Mouse (Mus musculus): ENCODE measurements around the gene Pip5k1b.

Gene Pip5k1b

DNA sequence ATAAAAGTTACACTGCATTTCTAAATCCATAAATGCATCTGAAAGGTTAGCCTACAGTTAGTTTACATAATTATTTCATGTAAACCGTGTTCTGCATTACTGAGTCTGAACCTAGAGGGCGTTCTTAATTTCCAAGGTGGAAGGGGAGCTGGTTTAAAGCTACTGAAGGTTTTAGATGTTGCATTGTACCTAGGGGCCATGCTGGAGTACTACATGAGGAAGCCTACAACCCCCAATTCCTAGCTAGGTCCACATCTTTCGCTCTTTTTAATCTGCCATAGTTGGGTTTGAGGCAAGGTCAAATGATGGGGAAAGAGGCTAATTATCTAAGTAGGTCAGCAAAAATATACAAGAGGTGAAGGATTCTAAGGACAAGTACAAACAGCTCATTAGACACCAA is 104.0 kb downstream of the Pip5k1b start:
- in situ Hi-C loops (cut with MboI; ENCODE audit: low pct_unique_long_range_greater_than_20kb in 1 of 2, low sequenced_read_pairs in 2 of 2, unreplicated experiment in 1 of 2) = no loop called here

DNA sequence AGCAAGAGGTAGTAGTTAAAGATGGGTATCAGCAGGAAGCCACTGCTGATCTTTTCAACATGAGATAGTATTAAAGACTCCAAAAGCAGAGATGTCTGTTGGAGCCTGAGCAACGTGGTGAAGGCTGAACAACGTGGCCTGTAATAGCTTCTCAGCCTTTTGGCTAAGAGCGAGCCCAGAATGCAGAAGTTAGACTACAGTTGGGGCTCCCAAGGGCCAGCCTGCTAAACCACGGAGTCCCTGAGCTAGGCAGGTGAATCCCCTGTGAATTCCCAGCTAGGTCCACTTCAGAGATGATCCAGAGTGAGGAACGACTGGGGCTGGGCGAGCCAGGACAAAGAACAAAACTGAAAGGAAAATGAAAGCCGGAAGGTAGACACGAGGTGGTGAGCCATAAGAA is 104.9 kb downstream of the Pip5k1b start:
- in situ Hi-C loops (cut with MboI; ENCODE audit: low pct_unique_long_range_greater_than_20kb in 1 of 2, low sequenced_read_pairs in 2 of 2, unreplicated experiment in 1 of 2) = no loop called here

DNA sequence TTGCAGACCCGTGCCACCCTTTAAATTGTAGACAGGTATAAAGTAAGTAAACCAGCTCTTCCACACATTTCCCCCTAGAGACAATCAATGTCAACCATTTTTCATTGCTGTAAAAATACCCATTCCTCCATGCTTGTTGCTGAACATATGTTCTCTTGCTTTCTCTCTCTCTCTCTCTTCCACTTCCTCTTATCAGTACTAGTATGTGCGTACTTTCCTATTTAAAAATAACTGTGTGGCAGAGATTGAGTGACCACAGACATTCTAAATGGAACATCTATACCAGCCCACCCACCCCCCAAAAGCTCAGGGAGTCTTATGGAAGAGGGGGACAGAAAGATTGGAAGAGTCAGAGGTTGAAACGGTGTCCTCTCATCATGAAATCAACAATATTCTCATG is 111.3 kb downstream of the Pip5k1b start:
- in situ Hi-C loops (cut with MboI; ENCODE audit: low pct_unique_long_range_greater_than_20kb in 1 of 2, low sequenced_read_pairs in 2 of 2, unreplicated experiment in 1 of 2) = no loop called here

- in situ Hi-C loops (cut with MboI; ENCODE audit: low pct_unique_long_range_greater_than_20kb in 1 of 2, low sequenced_read_pairs in 2 of 2, unreplicated experiment in 1 of 2) = no loop called here
These were observed 116.0 kb downstream of the Pip5k1b start for GRCm38 (mm10) chr19:24439715-24440114.

- in situ Hi-C loops (cut with MboI; ENCODE audit: low pct_unique_long_range_greater_than_20kb in 1 of 2, low sequenced_read_pairs in 2 of 2, unreplicated experiment in 1 of 2) = no loop called here
These were observed 121.4 kb downstream of the Pip5k1b start for GRCm38 (mm10) chr19:24434291-24434690.

DNA sequence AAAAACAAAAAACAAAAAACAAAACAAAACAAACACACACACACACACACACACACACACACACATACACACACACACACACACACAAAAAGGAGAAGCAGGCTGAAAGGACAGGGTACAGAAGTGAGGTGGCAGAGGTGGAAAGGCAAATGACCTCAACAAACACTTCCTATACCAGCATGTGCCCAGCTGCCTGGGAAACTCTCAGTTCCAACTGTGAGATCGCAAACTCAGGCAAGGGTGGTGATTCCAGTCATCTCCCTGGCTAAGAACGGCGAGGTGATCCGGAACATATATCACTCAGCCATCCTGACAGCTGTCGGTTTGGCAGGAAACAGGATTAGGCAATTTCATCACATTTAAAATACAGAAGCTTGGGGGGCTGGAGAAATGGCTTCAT is 123.2 kb downstream of the Pip5k1b start:
- in situ Hi-C loops (cut with MboI; ENCODE audit: low pct_unique_long_range_greater_than_20kb in 1 of 2, low sequenced_read_pairs in 2 of 2, unreplicated experiment in 1 of 2) = no loop called here

GRCm38 (mm10) chr19:24431381-24431780 is 124.3 kb downstream of the Pip5k1b start:
- in situ Hi-C loops (cut with MboI; ENCODE audit: low pct_unique_long_range_greater_than_20kb in 1 of 2, low sequenced_read_pairs in 2 of 2, unreplicated experiment in 1 of 2) = no loop called here

GRCm38 (mm10) chr19:24428011-24428410 is 127.7 kb downstream of the Pip5k1b start:
- in situ Hi-C loops (cut with MboI; ENCODE audit: low pct_unique_long_range_greater_than_20kb in 1 of 2, low sequenced_read_pairs in 2 of 2, unreplicated experiment in 1 of 2) = no loop called here

GRCm38 (mm10) chr19:24427258-24427657 is 128.4 kb downstream of the Pip5k1b start:
- in situ Hi-C loops (cut with MboI; ENCODE audit: low pct_unique_long_range_greater_than_20kb in 1 of 2, low sequenced_read_pairs in 2 of 2, unreplicated experiment in 1 of 2) = no loop called here

GRCm38 (mm10) chr19:24426759-24427181 is 128.9 kb downstream of the Pip5k1b start:
- in situ Hi-C loops (cut with MboI; ENCODE audit: low pct_unique_long_range_greater_than_20kb in 1 of 2, low sequenced_read_pairs in 2 of 2, unreplicated experiment in 1 of 2) = no loop called here

DNA sequence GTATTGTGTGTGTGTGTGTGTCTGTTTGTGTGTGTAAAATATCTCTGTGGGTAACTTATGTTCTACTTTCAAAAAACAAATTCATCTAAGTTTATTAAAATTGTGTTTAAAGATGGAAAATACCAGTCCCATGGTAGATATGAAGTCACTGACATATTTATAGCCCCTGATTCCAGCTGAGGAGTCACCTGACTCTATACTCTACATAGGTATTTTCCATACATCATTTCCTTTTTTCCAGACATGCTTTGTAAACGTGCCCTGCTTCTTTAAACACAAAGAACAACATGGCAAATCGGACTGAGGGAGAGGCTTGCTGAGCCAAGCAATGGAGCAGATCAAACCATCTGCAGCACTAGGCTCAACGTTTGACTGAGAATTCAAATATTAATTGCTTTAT is 137.6 kb downstream of the Pip5k1b start:
- in situ Hi-C loops (cut with MboI; ENCODE audit: low pct_unique_long_range_greater_than_20kb in 1 of 2, low sequenced_read_pairs in 2 of 2, unreplicated experiment in 1 of 2) = no loop called here

- in situ Hi-C loops (cut with MboI; ENCODE audit: low pct_unique_long_range_greater_than_20kb in 1 of 2, low sequenced_read_pairs in 2 of 2, unreplicated experiment in 1 of 2) = no loop called here
These were observed 138.0 kb downstream of the Pip5k1b start for GRCm38 (mm10) chr19:24417659-24418004.

DNA sequence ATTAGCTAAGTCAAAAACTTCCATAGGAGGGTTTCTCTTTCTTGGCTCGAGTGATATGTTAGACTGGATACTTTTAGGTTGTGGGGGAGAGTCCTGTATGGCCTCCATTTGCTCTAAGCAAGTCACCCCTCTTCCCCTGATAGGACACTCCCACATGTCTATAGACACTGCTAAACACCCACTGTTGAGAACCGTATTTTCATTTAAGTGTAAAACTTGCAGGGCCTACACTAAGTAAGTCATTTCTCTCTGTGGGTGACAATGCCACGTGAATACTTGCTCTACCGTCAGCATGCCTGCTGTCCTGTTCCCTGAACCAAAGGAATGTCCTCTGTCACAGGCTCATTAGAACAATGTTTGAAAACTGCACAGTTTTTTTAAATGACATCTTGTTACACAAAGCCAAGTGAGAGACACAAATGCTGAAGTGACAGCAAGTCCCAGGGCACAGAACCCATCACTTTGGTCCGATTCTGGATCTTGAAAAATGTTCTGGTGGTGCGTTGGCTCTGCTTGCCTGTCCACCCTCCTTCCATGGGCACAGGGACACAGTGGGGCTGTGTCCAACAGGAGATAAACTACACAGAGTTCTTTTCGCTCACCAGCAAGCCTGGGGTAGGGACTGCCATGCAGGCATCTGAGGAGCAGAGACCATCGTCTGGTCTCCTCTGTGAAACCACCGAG is 138.6 kb downstream of the Pip5k1b start:
- in situ Hi-C loops (cut with MboI; ENCODE audit: low pct_unique_long_range_greater_than_20kb in 1 of 2, low sequenced_read_pairs in 2 of 2, unreplicated experiment in 1 of 2) = no loop called here

GRCm38 (mm10) chr19:24415778-24416621 is 139.7 kb downstream of the Pip5k1b start:
- in situ Hi-C loops (cut with MboI; ENCODE audit: low pct_unique_long_range_greater_than_20kb in 1 of 2, low sequenced_read_pairs in 2 of 2, unreplicated experiment in 1 of 2) = no loop called here

DNA sequence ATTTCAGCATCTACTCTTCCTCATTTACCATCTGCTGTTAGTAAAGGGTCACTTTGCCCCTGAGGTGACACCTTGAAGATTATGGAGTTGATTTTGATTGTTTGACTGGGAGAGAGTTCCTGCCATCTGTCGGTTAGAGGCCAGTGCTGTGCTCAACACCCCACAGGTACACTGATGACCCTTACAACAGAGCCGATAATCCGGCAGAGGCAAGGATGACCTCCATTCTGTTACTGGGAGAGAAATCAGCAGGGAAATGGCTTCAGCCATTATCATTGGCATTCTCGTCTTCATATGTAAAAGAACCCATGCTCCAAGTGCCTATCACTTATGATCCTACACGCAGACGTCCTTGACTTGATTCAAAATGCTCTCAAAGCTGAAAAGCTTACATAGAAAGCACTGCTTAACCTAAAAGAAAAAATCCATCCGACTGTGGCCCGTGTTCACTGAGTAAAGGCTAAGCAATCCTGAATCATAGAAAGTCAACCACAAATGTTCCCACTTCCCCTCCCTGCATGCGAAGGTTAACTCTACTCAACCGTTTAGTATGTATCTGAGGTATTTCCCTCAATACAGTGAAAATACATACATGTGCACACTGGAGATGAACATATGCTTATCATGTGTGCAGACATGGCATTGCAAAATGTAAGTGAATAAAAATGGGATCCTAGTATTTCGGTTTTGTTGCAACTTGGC is 146.7 kb downstream of the Pip5k1b start:
- in situ Hi-C loops (cut with MboI; ENCODE audit: low pct_unique_long_range_greater_than_20kb in 1 of 2, low sequenced_read_pairs in 2 of 2, unreplicated experiment in 1 of 2) = no loop called here

- in situ Hi-C loops (cut with MboI; ENCODE audit: low pct_unique_long_range_greater_than_20kb in 1 of 2, low sequenced_read_pairs in 2 of 2, unreplicated experiment in 1 of 2) = no loop called here
These were observed 151.0 kb downstream of the Pip5k1b start for GRCm38 (mm10) chr19:24404716-24405115.

DNA sequence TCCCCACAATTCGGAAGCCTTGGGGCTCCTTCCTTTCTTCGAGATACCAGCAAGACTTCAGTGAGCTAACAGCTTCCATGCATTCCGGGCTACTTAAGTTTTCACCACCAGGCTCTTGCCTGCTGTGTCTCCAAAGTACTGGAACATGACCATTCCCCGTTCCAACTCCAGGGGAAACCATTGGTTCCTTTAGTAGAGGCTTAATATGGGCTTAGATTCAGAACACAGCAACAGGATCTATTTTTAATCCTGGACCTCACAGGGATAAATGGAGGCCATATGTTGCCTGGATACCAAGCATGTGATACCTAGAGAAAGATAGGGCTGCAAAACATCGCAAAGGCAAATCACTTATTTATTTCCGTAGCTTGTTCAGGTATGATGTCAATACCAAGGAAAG is 152.4 kb downstream of the Pip5k1b start:
- in situ Hi-C loops (cut with MboI; ENCODE audit: low pct_unique_long_range_greater_than_20kb in 1 of 2, low sequenced_read_pairs in 2 of 2, unreplicated experiment in 1 of 2) = no loop called here

DNA sequence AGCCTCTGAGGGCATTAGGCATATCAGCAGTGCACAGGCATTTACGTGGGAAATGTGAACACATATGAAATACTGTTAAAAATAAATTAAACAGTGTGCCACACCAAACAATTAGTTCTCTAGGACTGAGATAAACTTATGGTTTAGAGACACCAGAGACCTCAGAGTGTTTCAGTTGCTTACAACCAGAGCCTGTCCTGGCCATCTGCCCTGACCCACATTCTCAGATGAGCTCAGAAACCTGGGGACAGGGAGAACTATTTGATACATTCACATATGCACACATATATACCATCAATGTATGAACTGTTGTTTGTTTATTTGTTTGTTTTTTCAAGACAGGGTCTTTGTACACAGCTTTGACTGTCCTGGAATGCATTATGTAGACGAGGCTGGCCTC is 161.8 kb downstream of the Pip5k1b start:
- in situ Hi-C loops (cut with MboI; ENCODE audit: low pct_unique_long_range_greater_than_20kb in 1 of 2, low sequenced_read_pairs in 2 of 2, unreplicated experiment in 1 of 2) = no loop called here

- in situ Hi-C loops (cut with MboI; ENCODE audit: low pct_unique_long_range_greater_than_20kb in 1 of 2, low sequenced_read_pairs in 2 of 2, unreplicated experiment in 1 of 2) = no loop called here
These were observed 164.0 kb downstream of the Pip5k1b start for GRCm38 (mm10) chr19:24391519-24392251.
